Mouse (Mus musculus): ENCODE measurements at regions not wholly inside any gene's neighbourhood (a gene's known extent, or its start where the extent isn't known, plus 50 kb on each side); places are given as distances from the start of the nearest gene placed in this dataset.

DNA sequence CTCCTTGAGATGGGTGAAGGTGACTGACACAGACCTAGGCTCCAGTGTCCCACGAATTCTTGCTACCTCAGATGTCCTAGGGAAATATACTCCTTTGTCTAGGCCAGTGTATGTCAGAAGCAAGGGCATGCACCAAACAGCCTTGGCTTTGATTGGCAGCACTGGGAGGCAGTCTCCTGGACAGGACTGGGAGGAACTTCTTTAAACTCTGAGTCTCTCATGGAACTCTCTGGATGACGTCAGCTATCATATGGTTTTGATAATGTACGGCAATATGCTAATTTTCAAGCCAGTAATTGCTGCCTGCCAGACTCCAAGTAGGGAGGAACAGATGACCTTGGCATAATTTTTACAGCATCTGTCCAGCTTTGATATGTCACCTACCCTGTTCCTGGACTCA is 528.5 kb downstream of the Tshz3 start:
- TF ChIP-seq MAFK (IDR thresholded peaks at IDR 0.05; ENCODE audit: insufficient read depth, low read depth, low read length) (no peak), HCFC1 (IDR thresholded peaks at IDR 0.05; ENCODE audit: borderline replicate concordance, insufficient read depth, low read length) (no peak), ZNF384 (IDR thresholded peaks at IDR 0.05; ENCODE audit: low read depth, low read length) (no peak), ZC3H11A (IDR thresholded peaks at IDR 0.05; ENCODE audit: borderline replicate concordance, low read depth, low read length) (no peak)
- in situ Hi-C loops (cut with MboI; ENCODE audit: low sequenced_read_pairs in 2 of 2, unreplicated experiment in 2 of 2), result no loop called here
- no peak overlapping the region for H3K4me3 ChIP-seq (ENCODE audit: insufficient read depth in 1 of 2, low read depth in 1 of 2, low read length in 2 of 2, poor library complexity in 1 of 2, severe bottlenecking in 1 of 2)
- H3K4me1 ChIP-seq (ENCODE audit: control insufficient read depth in 2 of 2, insufficient read depth in 2 of 2, low read length in 2 of 2, poor library complexity in 1 of 2), result no peaks in the 10 kb centered on the region
- no peaks in the 10 kb centered on the region for H3K9me3 ChIP-seq (ENCODE audit: control insufficient read depth, insufficient read depth, low read depth, low read length)
- no peak overlapping the region for H3K9ac ChIP-seq (ENCODE audit: insufficient read depth, low read depth, low read length, poor library complexity, severe bottlenecking)
- no peak for DNase-seq (ENCODE audit: low read depth, low spot score)
- H3K36me3 ChIP-seq (ENCODE audit: control insufficient read depth, insufficient read depth, low read length, poor library complexity, severe bottlenecking), result no peaks in the 10 kb centered on the region
- no peak overlapping the region for H3K27ac ChIP-seq (ENCODE audit: insufficient read depth, low read depth, low read length, poor library complexity, severe bottlenecking)

DNA sequence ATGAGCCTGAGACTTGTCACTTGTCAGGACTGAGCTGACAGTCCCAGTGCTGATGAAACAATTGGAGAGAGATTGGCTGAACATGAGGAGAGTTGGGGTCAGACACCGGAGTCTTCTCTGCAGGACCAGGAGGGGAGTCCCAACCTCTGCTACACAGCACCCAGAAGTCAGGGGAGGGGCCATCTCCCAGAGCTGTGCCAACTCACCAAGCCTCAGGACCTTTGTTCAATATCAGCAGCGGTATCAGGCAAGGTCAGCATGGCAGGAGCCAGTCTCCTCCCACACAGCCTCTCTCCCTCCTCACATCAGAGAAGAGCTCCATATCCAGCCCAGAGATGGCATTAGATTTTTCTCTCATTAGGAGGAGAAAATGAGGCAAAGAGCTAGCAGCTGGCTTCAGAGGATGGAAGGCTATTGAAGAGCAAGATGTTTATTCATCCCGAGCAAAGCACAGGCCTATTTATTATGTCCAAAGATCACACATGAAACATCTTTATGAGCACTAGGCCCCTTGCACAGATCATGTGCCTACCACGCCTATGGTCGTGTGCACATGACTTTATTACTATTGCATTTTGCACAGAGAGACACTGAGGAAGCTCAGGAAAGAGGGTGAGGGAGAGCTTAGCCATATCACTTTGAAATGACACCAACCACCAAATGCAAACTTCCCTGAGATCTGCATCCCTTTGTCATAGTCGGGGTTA is 532.9 kb downstream of the Tshz3 start:
- H3K4me1 ChIP-seq (ENCODE audit: control insufficient read depth in 2 of 2, insufficient read depth in 2 of 2, low read length in 2 of 2, poor library complexity in 1 of 2), result no peaks in the 10 kb centered on the region
- H3K36me3 ChIP-seq (ENCODE audit: control insufficient read depth, insufficient read depth, low read length, poor library complexity, severe bottlenecking), result no peaks in the 10 kb centered on the region
- no peak for DNase-seq (ENCODE audit: low read depth, low spot score)
- no peak for TF ChIP-seq ZC3H11A (IDR thresholded peaks at IDR 0.05; ENCODE audit: borderline replicate concordance, low read depth, low read length)
- no peak for TF ChIP-seq CHD2 (IDR thresholded peaks at IDR 0.05; ENCODE audit: low read depth, low read length)
- no peak for TF ChIP-seq MAFK (IDR thresholded peaks at IDR 0.05; ENCODE audit: insufficient read depth, low read depth, low read length)
- no peak for TF ChIP-seq ZNF384 (IDR thresholded peaks at IDR 0.05; ENCODE audit: low read depth, low read length)
- TF ChIP-seq HCFC1 (IDR thresholded peaks at IDR 0.05; ENCODE audit: borderline replicate concordance, insufficient read depth, low read length), result no peak
- H3K27ac ChIP-seq (ENCODE audit: insufficient read depth, low read depth, low read length, poor library complexity, severe bottlenecking), result no peak overlapping the region
- H3K9me3 ChIP-seq (ENCODE audit: control insufficient read depth, insufficient read depth, low read depth, low read length), result no peaks in the 10 kb centered on the region
- no peak overlapping the region for H3K4me3 ChIP-seq (ENCODE audit: insufficient read depth in 1 of 2, low read depth in 1 of 2, low read length in 2 of 2, poor library complexity in 1 of 2, severe bottlenecking in 1 of 2)
- no peak overlapping the region for H3K9ac ChIP-seq (ENCODE audit: insufficient read depth, low read depth, low read length, poor library complexity, severe bottlenecking)
- in situ Hi-C loops (cut with MboI; ENCODE audit: low sequenced_read_pairs in 2 of 2, unreplicated experiment in 2 of 2), result no loop called here

DNA sequence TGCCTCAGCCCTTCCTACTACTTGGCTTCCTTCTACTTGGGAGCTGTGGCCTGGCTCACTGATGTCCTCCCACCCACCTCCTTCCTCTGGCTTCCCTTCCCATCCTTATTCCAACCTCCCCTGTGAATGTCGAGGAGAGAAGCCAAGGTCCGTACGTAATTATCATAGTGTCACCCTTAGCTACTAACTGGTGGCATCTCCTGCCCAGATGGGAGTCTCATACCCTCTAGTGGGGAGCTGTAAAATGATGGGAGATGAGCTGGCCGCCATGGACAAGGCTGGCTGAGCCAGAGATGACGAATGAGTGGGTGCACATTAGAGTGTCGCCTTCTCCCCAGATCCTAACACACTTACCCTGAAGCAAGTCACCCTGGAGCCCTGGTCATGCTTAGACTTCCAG is 532.6 kb downstream of the Zfp536 start:
- Histone ChIP-seq H3K4me1 (ENCODE audit: control insufficient read depth in 2 of 2, insufficient read depth in 2 of 2, low read length in 2 of 2, poor library complexity in 1 of 2) (no peaks in the 10 kb centered on the region), H3K4me3 (ENCODE audit: insufficient read depth in 1 of 2, low read depth in 1 of 2, low read length in 2 of 2, poor library complexity in 1 of 2, severe bottlenecking in 1 of 2) (no peak overlapping the region), H3K9me3 (ENCODE audit: control insufficient read depth, insufficient read depth, low read depth, low read length) (no peaks in the 10 kb centered on the region), H3K36me3 (ENCODE audit: control insufficient read depth, insufficient read depth, low read length, poor library complexity, severe bottlenecking) (no peaks in the 10 kb centered on the region), H3K27ac (ENCODE audit: insufficient read depth, low read depth, low read length, poor library complexity, severe bottlenecking) (no peak overlapping the region), H3K9ac (ENCODE audit: insufficient read depth, low read depth, low read length, poor library complexity, severe bottlenecking) (no peak overlapping the region)
- TF ChIP-seq CHD2 (IDR thresholded peaks at IDR 0.05; ENCODE audit: low read depth, low read length) (no peak), HCFC1 (IDR thresholded peaks at IDR 0.05; ENCODE audit: borderline replicate concordance, insufficient read depth, low read length) (no peak), ZC3H11A (IDR thresholded peaks at IDR 0.05; ENCODE audit: borderline replicate concordance, low read depth, low read length) (no peak), MAFK (IDR thresholded peaks at IDR 0.05; ENCODE audit: insufficient read depth, low read depth, low read length) (no peak), ZNF384 (IDR thresholded peaks at IDR 0.05; ENCODE audit: low read depth, low read length) (no peak)
- in situ Hi-C loops (cut with MboI; ENCODE audit: low sequenced_read_pairs in 2 of 2, unreplicated experiment in 2 of 2), result loop anchor here in 1 of 2 experiments (5.0 kb wide), 1 partner anchor 49 kb away; no protein-coding TSS in a partner anchor
- no peak for DNase-seq (ENCODE audit: low read depth, low spot score)

DNA sequence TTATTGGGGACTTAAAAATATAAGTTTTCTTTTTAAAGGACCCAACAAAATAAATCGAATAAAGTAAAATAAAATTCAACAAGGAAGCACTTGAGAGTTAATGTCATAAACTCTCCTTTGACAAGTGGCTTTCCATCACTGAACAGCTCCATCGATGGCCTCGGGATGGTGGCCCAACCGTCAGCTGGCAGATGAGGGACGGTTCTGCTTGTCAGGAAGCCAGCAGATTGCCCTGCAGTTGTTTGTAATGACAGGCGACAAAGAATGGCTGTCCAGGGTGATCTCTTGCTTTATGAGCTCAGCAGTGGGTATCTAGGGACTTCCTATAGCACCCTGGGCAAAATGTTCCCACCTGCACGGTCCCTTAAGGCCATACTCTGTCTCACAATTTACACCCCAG is 531.7 kb downstream of the Zfp536 start:
- no peak overlapping the region for H3K9ac ChIP-seq (ENCODE audit: insufficient read depth, low read depth, low read length, poor library complexity, severe bottlenecking)
- no peak for DNase-seq (ENCODE audit: low read depth, low spot score)
- H3K4me3 ChIP-seq (ENCODE audit: insufficient read depth in 1 of 2, low read depth in 1 of 2, low read length in 2 of 2, poor library complexity in 1 of 2, severe bottlenecking in 1 of 2), result no peak overlapping the region
- in situ Hi-C loops (cut with MboI; ENCODE audit: low sequenced_read_pairs in 2 of 2, unreplicated experiment in 2 of 2), result loop anchor here in 1 of 2 experiments (5.0 kb wide), 1 partner anchor 49 kb away; no protein-coding TSS in a partner anchor
- H3K9me3 ChIP-seq (ENCODE audit: control insufficient read depth, insufficient read depth, low read depth, low read length), result no peaks in the 10 kb centered on the region
- TF ChIP-seq ZC3H11A (IDR thresholded peaks at IDR 0.05; ENCODE audit: borderline replicate concordance, low read depth, low read length) (no peak), ZNF384 (IDR thresholded peaks at IDR 0.05; ENCODE audit: low read depth, low read length) (no peak), HCFC1 (IDR thresholded peaks at IDR 0.05; ENCODE audit: borderline replicate concordance, insufficient read depth, low read length) (no peak)
- H3K4me1 ChIP-seq (ENCODE audit: control insufficient read depth in 2 of 2, insufficient read depth in 2 of 2, low read length in 2 of 2, poor library complexity in 1 of 2), result no peaks in the 10 kb centered on the region
- no peak overlapping the region for H3K27ac ChIP-seq (ENCODE audit: insufficient read depth, low read depth, low read length, poor library complexity, severe bottlenecking)
- no peaks in the 10 kb centered on the region for H3K36me3 ChIP-seq (ENCODE audit: control insufficient read depth, insufficient read depth, low read length, poor library complexity, severe bottlenecking)
